Mouse (Mus musculus) midbrain, embryonic 14.5 days (tissue): Measurements from ENCODE around the gene Mxra7. TPM values are rescaled to one million over a fixed set of nuclear protein-coding genes. Genes with fewer than 3 reads are reported as not detected.
A peak's percentile ranks its signal among the peaks of the same experiment; 100 is the strongest.
"Not testable (repeated sequence)": the region's sequence is repeated elsewhere in the genome, so short reads cannot be mapped to it uniquely, and the experiment has no call there.

Experiments
- ATAC-seq: fragments of 200-750 bp; cut with Nextera tagmentation; 2 replicates; pipeline ENCODE4 v1.8.0; 2017; ENCODE audit warnings: moderate number of reproducible peaks, moderate library complexity; ENCODE audit not compliant: low FRiP score, low TSS enrichment
- DNase-seq: peaks from one replicate; pipeline ENCODE4 v3.0.0-alpha.2; 2015
- H3K27ac ChIP-seq: fragments of 300-500 bp; sonication (generic); replicated peaks from 2 replicates; pipeline ENCODE4 v1.5.1; 2014; ENCODE audit warnings: mild to moderate bottlenecking, low read depth, low read length, moderate library complexity
- H3K27me3 ChIP-seq: fragments of 300-500 bp; sonication (generic); 2 replicates; pipeline ENCODE4 v1.6.1; 2014; ENCODE audit warnings: low read length, control low read depth, mixed read lengths; ENCODE audit not compliant: control insufficient read depth, insufficient read depth
- H3K36me3 ChIP-seq: fragments of 300-500 bp; sonication (generic); 2 replicates; pipeline ENCODE4 v1.6.1; 2014; ENCODE audit warnings: low read length, control low read depth; ENCODE audit not compliant: control insufficient read depth, insufficient read depth
- H3K4me1 ChIP-seq: fragments of 300-500 bp; sonication (generic); 2 replicates; pipeline ENCODE4 v1.6.1; 2014; ENCODE audit warnings: mild to moderate bottlenecking, antibody characterized with exemption, low read length, control low read depth; ENCODE audit not compliant: control insufficient read depth, insufficient read depth
- H3K4me2 ChIP-seq: fragments of 300-500 bp; sonication (generic); 2 replicates; pipeline ENCODE4 v1.6.1; 2014; ENCODE audit warnings: mild to moderate bottlenecking, low read length, moderate library complexity
- H3K4me3 ChIP-seq: fragments of 300-500 bp; sonication (generic); replicated peaks from 2 replicates; pipeline ENCODE4 v1.5.1; 2014; ENCODE audit warnings: low read depth, low read length
- H3K9ac ChIP-seq: fragments of 300-500 bp; sonication (generic); replicated peaks from 2 replicates; pipeline ENCODE4 v1.6.1; 2014; ENCODE audit warnings: mild to moderate bottlenecking, low read length, moderate library complexity
- H3K9me3 ChIP-seq: fragments of 300-500 bp; sonication (generic); 2 replicates; pipeline ENCODE4 v1.6.1; 2016; ENCODE audit warnings: low read length, control low read depth, mixed read lengths; ENCODE audit not compliant: control insufficient read depth
- WGBS: fragments of 180-500 bp; shearing (Covaris S2); extraction: QIAGEN DNeasy Blood & Tissue Kit; methylation state at CpG from one replicate; pipeline ENCODE4 v1.1.7; 2014; 5-methylcytosine and 5-hydroxymethylcytosine counted together
- polyA plus RNA-seq: library from polyadenylated mRNA; unstranded; fragments of >200 nt; fragmentation: Nextera tagmentation; extraction: Ambion mirVana; gene quantifications from 2 replicates; pipeline ENCODE4 v1.2.1, GENCODE M21; 2014

Mxra7 gene
- polyA plus RNA-seq, 1 experiment from 2014 or later = 20.7 TPM

DNA sequence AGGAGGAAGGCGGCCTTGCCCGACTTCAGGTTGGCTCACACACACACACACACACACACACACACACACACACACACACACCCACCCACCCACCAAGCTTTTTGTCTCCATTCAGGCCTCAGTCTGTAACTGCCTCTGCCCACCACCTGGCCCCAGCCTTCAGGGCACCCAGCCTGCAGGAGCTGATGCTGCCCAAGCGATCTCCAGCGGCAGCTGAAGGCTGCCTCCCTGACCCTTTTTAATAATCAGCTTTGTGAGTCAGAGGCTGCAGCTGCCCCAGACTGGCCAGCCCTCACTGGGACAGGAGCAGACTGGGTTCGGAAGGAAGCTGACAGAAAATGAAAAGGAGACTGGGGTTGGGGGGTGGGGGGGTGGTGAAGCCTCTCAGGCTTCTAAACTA is 2.6 kb downstream of the Mxra7 start:
- peaks cover 22% of the 10 kb centered on the region for H3K4me1 ChIP-seq
- WGBS = 21% methylated on average over 5 of the region's 5 CpGs
- H3K9ac ChIP-seq = peak overlapping the region; percentile 9; the same call in 1 of the 2 replicates
- H3K9me3 ChIP-seq = no peaks in the 10 kb centered on the region
- H3K27ac ChIP-seq = peak overlapping the region; percentile 28; the same call in 1 of the 2 replicates
- H3K36me3 ChIP-seq = no peaks in the 10 kb centered on the region
- ATAC-seq (no peak), DNase-seq (no peak)
- H3K27me3 ChIP-seq = no peaks in the 10 kb centered on the region
- peak overlapping the region; percentile 82 for H3K4me2 ChIP-seq
- H3K4me3 ChIP-seq = no peak overlapping the region

DNA sequence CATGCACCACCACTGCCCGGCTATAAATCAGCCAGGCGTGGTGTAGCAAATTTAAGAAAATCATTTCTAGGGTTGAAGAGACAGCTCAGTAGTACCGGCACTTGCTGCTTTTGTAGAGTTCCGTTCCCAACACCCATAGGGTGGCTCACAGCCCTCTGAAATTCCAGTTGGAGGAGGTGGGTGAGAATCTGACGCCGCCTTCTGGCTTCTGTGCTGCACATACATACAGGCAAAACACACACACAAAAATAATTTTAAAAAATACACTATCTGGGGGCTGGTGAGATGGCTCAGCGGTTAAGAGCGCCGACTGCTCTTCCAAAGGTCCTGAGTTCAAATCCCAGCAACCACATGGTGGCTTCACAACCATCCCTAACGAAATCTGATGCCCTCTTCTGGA is 4.0 kb downstream of the Mxra7 start:
- not testable (repeated sequence) for H3K9me3 ChIP-seq, H3K4me2 ChIP-seq, H3K4me3 ChIP-seq, DNase-seq, H3K9ac ChIP-seq, H3K36me3 ChIP-seq, H3K27ac ChIP-seq, ATAC-seq, H3K27me3 ChIP-seq
- 98% methylated on average over 9 of the region's 10 CpGs for WGBS
- peaks cover 22% of the 10 kb centered on the region for H3K4me1 ChIP-seq

- no peak for ATAC-seq
- WGBS = 100% methylated on average over 2 of the region's 2 CpGs
- no peak overlapping the region for H3K4me3 ChIP-seq
- H3K9me3 ChIP-seq = no peaks in the 10 kb centered on the region
- no peak for DNase-seq
- no peak overlapping the region for H3K4me2 ChIP-seq
- H3K27me3 ChIP-seq = no peaks in the 10 kb centered on the region
- no peak overlapping the region for H3K9ac ChIP-seq
- no peaks in the 10 kb centered on the region for H3K36me3 ChIP-seq
- peaks cover 22% of the 10 kb centered on the region for H3K4me1 ChIP-seq
- no peak overlapping the region for H3K27ac ChIP-seq
Observed at GRCm38 (mm10) chr11:116823255-116823654, 4.6 kb downstream of the Mxra7 start.

DNA sequence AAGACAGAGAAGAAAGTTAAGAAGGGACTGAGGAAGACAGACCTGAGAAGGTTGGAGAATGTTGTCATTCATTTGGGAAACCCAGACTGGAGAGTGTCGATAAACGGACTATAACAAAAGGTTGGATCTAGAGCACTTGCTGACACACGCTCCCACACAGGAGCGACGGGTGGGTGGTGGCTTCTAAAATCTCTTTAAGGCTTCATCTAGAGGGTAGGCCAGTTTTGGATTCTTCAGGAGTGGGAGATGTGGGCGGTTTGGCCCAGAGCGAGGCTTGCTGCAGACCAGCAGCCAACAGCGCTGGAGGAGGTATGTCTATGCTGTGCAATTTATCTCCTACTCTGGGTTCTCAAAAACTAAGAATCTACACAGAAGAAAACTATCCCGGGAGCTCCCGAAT is 5.2 kb downstream of the Mxra7 start:
- 77% methylated on average over 10 of the region's 10 CpGs for WGBS

DNA sequence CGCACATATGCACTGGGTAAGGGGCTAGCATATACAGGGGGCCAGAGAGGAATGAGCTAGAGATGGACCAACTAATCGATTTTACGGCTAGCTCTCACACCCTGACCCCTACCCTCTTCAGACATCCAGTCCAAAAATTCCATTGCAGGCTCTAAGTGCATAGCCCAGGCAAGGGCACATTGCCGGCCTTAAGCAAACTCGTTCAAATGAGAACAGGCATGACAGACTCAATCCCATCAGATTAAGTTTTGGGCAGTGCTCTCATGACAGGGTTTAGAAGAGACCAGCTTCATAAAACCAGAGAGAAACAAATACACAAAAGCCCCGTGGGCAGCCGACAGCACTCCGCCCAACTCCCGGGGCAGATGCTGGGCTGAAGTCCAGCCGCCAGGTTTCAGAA is 5.6 kb downstream of the Mxra7 start:
- WGBS = 38% methylated on average over 10 of the region's 10 CpGs

More for the DNA sequence above, 5.2 kb downstream of the Mxra7 start:
- H3K9ac ChIP-seq = no peak overlapping the region
- H3K27me3 ChIP-seq = no peaks in the 10 kb centered on the region
- H3K36me3 ChIP-seq = no peaks in the 10 kb centered on the region
- no peak overlapping the region for H3K27ac ChIP-seq
- ATAC-seq (no peak), DNase-seq (no peak)
- no peaks in the 10 kb centered on the region for H3K9me3 ChIP-seq
- no peak overlapping the region for H3K4me2 ChIP-seq
- peaks cover 22% of the 10 kb centered on the region for H3K4me1 ChIP-seq
- H3K4me3 ChIP-seq = no peak overlapping the region

DNA sequence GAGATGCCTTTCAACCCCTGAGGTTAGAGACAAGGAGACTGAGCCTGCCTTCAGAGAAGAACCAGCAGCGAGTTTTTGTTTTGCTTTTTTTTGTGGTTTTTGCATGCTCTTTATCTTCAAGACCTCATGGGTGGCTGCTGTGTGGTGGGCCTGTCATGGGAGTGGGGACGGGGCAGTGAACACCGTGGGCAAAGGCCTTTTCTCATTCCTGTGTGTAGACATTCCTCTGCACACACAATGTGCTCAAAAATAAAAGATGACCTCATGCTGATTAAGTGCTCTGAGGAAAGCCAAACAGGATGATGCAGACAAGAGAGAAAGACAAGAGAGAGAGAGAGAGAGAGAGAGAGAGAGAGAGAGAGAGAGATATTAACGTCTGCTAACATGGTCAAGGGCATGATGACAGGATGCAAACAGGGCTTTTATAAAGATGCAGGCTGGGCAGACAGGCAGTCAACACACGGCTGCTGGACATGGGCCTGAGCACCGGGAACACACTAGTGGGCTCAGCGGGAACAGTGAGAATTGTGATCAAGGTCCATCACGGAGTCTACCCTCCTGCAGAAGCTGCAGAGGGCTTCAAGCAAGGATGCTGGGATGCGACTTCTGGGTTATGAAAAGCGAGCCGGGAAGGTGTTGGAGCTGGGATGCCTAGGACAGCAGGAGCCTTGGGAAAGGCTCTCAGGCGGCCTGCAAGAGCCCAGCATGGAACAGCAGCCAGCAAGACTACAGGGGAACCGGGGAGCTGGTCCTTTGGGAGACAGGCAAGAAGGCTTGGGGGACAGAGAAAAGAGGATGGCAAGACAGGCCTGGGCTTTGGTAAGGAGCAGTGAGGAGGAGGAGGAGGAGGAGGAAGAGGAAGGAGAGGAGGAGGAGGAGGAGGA is 6.5 kb downstream of the Mxra7 start:
- no peak overlapping the region for H3K4me2 ChIP-seq
- no peak overlapping the region for H3K4me3 ChIP-seq
- no peak for DNase-seq
- no peak for ATAC-seq
- peaks cover 14% of the 10 kb centered on the region for H3K4me1 ChIP-seq
- H3K27me3 ChIP-seq = no peaks in the 10 kb centered on the region
- no peaks in the 10 kb centered on the region for H3K9me3 ChIP-seq
- H3K9ac ChIP-seq = no peak overlapping the region
- 39% methylated on average over 13 of the region's 13 CpGs for WGBS
- H3K27ac ChIP-seq = no peak overlapping the region
- no peaks in the 10 kb centered on the region for H3K36me3 ChIP-seq

More for the DNA sequence above, 5.6 kb downstream of the Mxra7 start:
- no peak for ATAC-seq
- DNase-seq = no peak
- Histone ChIP-seq H3K27ac (no peak overlapping the region), H3K36me3 (no peaks in the 10 kb centered on the region), H3K4me1 (peaks cover 20% of the 10 kb centered on the region), H3K9me3 (no peaks in the 10 kb centered on the region), H3K4me2 (no peak overlapping the region), H3K27me3 (no peaks in the 10 kb centered on the region), H3K9ac (no peak overlapping the region), H3K4me3 (no peak overlapping the region)

GRCm38 (mm10) chr11:116819932-116820593 is 7.8 kb downstream of the Mxra7 start:
- H3K9ac ChIP-seq = no peak overlapping the region
- DNase-seq = no peak
- no peak for ATAC-seq
- H3K9me3 ChIP-seq = no peaks in the 10 kb centered on the region
- H3K27ac ChIP-seq = no peak overlapping the region
- no peak overlapping the region for H3K4me2 ChIP-seq
- WGBS = 87% methylated on average over 5 of the region's 5 CpGs
- H3K4me3 ChIP-seq = no peak overlapping the region
- H3K4me1 ChIP-seq = peaks cover 15% of the 10 kb centered on the region
- H3K27me3 ChIP-seq = no peaks in the 10 kb centered on the region
- H3K36me3 ChIP-seq = no peaks in the 10 kb centered on the region

DNA sequence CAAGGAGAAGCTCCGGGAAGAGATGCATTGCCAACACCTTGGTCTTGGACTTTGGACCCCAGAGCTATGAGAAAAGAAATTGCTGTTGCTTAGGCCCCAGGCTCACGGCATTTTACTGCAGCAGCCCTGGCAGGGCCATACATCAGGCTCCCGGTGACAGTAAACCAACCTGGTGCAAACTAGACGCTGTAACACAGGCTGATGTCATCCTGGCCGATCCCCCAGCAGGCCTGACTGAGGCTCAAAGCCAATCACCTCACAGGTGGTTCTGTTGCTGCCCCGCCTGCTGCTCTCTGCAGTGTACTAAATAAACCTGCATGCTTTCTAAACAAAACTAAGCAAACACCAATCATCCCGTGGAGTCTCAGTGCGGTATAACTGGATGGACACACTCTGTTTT is 9.1 kb downstream of the Mxra7 start:
- Histone ChIP-seq H3K9me3 (no peaks in the 10 kb centered on the region), H3K27ac (no peak overlapping the region), H3K9ac (no peak overlapping the region), H3K27me3 (no peaks in the 10 kb centered on the region), H3K4me3 (no peak overlapping the region), H3K4me1 (peaks cover 28% of the 10 kb centered on the region), H3K4me2 (no peak overlapping the region), H3K36me3 (no peaks in the 10 kb centered on the region)
- WGBS = 81% methylated on average over 8 of the region's 8 CpGs
- DNase-seq (no peak), ATAC-seq (no peak)
